Mouse (Mus musculus): ENCODE data around the gene Gm28051. TPM values are rescaled to one million over a fixed set of nuclear protein-coding genes. Genes with fewer than 3 reads are reported as not detected.

Gm28051 gene
- polyA plus RNA-seq, 1 experiment, result not detected

DNA sequence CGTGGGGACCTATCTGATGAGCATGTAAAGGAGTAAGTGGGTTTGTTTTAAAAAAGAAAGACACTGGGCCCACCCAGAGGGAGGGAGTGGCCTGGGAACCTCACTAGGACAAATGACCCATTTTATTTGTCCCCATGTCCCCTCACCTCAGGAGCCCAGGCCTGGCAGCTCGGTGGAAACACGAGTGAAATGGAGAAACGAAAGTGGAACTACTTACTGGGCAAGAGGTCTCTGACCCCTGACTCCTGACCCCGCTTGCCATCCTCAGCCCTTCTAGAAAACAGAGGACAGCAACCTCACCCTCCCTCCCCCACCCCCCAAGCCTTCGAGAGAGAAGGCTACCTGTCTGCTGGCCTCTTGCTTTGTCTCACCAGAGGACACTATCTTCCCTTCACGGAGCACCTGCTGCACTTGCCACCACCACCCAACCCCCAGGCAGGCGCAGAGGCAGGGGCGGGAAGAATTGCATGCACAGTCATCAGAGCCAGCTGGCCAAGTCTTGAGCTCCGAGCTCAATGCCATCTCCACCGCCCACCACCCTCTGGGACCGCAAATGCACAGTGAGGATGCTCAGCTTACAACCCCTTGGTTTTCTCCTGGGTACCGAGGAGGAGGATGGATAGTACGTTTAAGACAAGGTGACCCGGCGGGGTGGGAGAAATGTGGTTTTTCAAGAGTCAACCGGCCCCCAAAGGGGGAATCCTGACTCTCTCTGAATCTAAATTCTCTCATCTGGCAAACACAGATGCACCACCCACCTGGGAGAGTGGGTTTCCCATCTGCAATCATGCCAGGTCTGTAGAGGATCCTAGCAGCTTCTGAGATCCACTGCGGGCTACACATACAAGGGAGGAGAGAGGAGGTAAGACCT, 62.0 kb downstream of the Gm28051 start:
- no peak for TF ChIP-seq GATA1 (IDR thresholded peaks at IDR 0.05; ENCODE audit: borderline replicate concordance, low read length)
- no peak for TF ChIP-seq FLI1 (IDR thresholded peaks at IDR 0.05; ENCODE audit: low read length)
- H3K4me3 ChIP-seq (replicated peaks), result peak overlapping the region; percentile 42
- H3K4me1 ChIP-seq, result peaks cover 79% of the 10 kb centered on the region
- peaks cover 12% of the 10 kb centered on the region for H3K36me3 ChIP-seq (replicated peaks; ENCODE audit: low read length)
- H3K27me3 ChIP-seq (replicated peaks), result no peaks in the 10 kb centered on the region
- H3K9me3 ChIP-seq, result no peaks in the 10 kb centered on the region

DNA sequence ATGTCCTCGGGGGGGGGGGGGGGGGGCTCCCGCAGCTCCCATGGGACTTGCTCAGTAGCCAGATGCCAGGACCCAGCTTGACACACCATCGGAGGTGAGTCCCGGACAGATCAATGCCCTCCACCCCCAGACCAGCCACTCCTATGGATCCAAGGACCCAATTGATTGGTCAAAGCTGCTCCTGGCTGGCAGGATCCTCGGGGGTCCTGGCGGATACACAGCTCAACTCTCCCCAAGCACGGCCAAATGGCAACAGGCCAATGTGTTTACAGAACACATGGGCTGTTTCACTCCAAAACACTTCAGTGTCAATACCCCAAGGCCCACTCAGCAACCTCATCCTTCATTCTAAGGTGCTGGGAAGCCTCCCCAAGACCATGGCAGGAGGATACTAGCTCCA, 65.8 kb downstream of the Gm28051 start:
- no peaks in the 10 kb centered on the region for H3K27me3 ChIP-seq (replicated peaks)
- H3K4me3 ChIP-seq (replicated peaks), result no peak overlapping the region
- peaks cover 62% of the 10 kb centered on the region for H3K4me1 ChIP-seq
- TF ChIP-seq FLI1 (IDR thresholded peaks at IDR 0.05; ENCODE audit: low read length) (no peak), GATA1 (IDR thresholded peaks at IDR 0.05; ENCODE audit: borderline replicate concordance, low read length) (no peak)
- H3K36me3 ChIP-seq (replicated peaks; ENCODE audit: low read length), result peaks cover 18% of the 10 kb centered on the region
- no peaks in the 10 kb centered on the region for H3K9me3 ChIP-seq

GRCm38 (mm10) chr12:102691180-102691579, 66.4 kb downstream of the Gm28051 start:
- Histone ChIP-seq H3K4me3 (replicated peaks) (no peak overlapping the region), H3K4me1 (peaks cover 63% of the 10 kb centered on the region)
- no peak for TF ChIP-seq GATA1 (IDR thresholded peaks at IDR 0.05; ENCODE audit: borderline replicate concordance, low read length)
- no peak for TF ChIP-seq FLI1 (IDR thresholded peaks at IDR 0.05; ENCODE audit: low read length)

GRCm38 (mm10) chr12:102689773-102690563, 67.6 kb downstream of the Gm28051 start:
- H3K9me3 ChIP-seq, result no peaks in the 10 kb centered on the region
- H3K4me1 ChIP-seq, result peaks cover 63% of the 10 kb centered on the region
- H3K27me3 ChIP-seq (replicated peaks), result no peaks in the 10 kb centered on the region
- no peak for TF ChIP-seq GATA1 (IDR thresholded peaks at IDR 0.05; ENCODE audit: borderline replicate concordance, low read length)
- no peak for TF ChIP-seq FLI1 (IDR thresholded peaks at IDR 0.05; ENCODE audit: low read length)
- H3K36me3 ChIP-seq (replicated peaks; ENCODE audit: low read length), result peaks cover 25% of the 10 kb centered on the region
- peak overlapping the region; percentile 79 for H3K4me3 ChIP-seq (replicated peaks)

More at GRCm38 (mm10) chr12:102691180-102691579, 66.4 kb downstream of the Gm28051 start:
- Histone ChIP-seq H3K9me3 (no peaks in the 10 kb centered on the region), H3K36me3 (replicated peaks; ENCODE audit: low read length) (peaks cover 21% of the 10 kb centered on the region), H3K27me3 (replicated peaks) (no peaks in the 10 kb centered on the region)

DNA sequence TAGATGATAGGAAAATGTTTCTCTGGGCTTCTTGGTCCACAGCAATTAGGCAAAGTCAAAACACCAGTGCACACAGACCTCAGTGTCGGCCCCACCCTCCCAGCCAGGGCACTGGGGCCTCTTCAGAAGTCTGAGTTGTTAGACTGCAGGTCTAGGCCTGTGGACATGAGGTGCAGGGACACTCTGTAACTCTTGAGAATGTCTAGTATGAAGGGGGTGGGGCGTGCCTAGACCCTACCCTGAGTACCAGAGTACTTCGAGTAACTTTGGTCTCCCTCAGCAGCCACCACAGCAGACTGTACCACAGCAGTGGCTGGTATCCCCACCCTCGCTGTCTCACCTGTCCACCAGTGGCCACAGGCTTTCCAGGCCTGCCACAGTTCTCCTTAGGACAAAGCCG, 71.2 kb downstream of the Gm28051 start:
- Histone ChIP-seq H3K9me3 (no peaks in the 10 kb centered on the region), H3K4me1 (peaks cover 69% of the 10 kb centered on the region), H3K4me3 (replicated peaks) (no peak overlapping the region), H3K36me3 (replicated peaks; ENCODE audit: low read length) (peaks cover 36% of the 10 kb centered on the region), H3K27me3 (replicated peaks) (no peaks in the 10 kb centered on the region)
- TF ChIP-seq GATA1 (IDR thresholded peaks at IDR 0.05; ENCODE audit: borderline replicate concordance, low read length) (no peak), FLI1 (IDR thresholded peaks at IDR 0.05; ENCODE audit: low read length) (no peak)

DNA sequence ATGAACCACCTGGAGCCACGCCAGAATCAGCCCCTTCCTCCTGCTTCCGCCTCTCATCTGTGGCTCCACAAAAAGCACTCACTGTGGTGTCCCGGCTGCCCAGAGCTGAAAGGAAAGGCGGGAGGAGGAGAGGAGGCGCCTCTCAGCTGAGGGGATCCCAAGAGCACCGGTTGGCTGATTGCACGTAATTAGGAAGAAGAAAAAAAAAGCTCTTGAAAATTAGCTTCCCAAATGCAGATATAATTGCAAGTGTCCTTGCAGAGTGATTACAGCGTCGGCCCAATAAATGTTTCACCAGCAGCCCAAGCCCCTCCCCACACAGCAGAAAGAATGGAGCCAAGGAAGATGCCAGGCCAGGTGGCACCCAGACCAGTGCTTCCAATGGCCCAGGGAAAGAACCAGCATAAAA, 72.0 kb downstream of the Gm28051 start:
- H3K4me3 ChIP-seq (replicated peaks), result no peak overlapping the region
- H3K27me3 ChIP-seq (replicated peaks), result no peaks in the 10 kb centered on the region
- no peaks in the 10 kb centered on the region for H3K9me3 ChIP-seq
- H3K4me1 ChIP-seq, result peaks cover 64% of the 10 kb centered on the region
- peaks cover 39% of the 10 kb centered on the region for H3K36me3 ChIP-seq (replicated peaks; ENCODE audit: low read length)
- TF ChIP-seq FLI1 (IDR thresholded peaks at IDR 0.05; ENCODE audit: low read length) (no peak), GATA1 (IDR thresholded peaks at IDR 0.05; ENCODE audit: borderline replicate concordance, low read length) (no peak)

- H3K9me3 ChIP-seq, result no peaks in the 10 kb centered on the region
- no peak overlapping the region for H3K4me3 ChIP-seq (replicated peaks)
- TF ChIP-seq GATA1 (IDR thresholded peaks at IDR 0.05; ENCODE audit: borderline replicate concordance, low read length) (no peak), FLI1 (IDR thresholded peaks at IDR 0.05; ENCODE audit: low read length) (no peak)
- no peaks in the 10 kb centered on the region for H3K27me3 ChIP-seq (replicated peaks)
- H3K36me3 ChIP-seq (replicated peaks; ENCODE audit: low read length), result peaks cover 39% of the 10 kb centered on the region
- peaks cover 64% of the 10 kb centered on the region for H3K4me1 ChIP-seq
These were observed 72.7 kb downstream of the Gm28051 start for GRCm38 (mm10) chr12:102684720-102685386.

- peaks cover 68% of the 10 kb centered on the region for H3K4me1 ChIP-seq
- peaks cover 39% of the 10 kb centered on the region for H3K36me3 ChIP-seq (replicated peaks; ENCODE audit: low read length)
- H3K27me3 ChIP-seq (replicated peaks), result no peaks in the 10 kb centered on the region
- no peak overlapping the region for H3K4me3 ChIP-seq (replicated peaks)
- TF ChIP-seq FLI1 (IDR thresholded peaks at IDR 0.05; ENCODE audit: low read length), result no peak
- TF ChIP-seq GATA1 (IDR thresholded peaks at IDR 0.05; ENCODE audit: borderline replicate concordance, low read length), result no peak
- no peaks in the 10 kb centered on the region for H3K9me3 ChIP-seq
These were observed 73.6 kb downstream of the Gm28051 start for GRCm38 (mm10) chr12:102683979-102684378.

DNA sequence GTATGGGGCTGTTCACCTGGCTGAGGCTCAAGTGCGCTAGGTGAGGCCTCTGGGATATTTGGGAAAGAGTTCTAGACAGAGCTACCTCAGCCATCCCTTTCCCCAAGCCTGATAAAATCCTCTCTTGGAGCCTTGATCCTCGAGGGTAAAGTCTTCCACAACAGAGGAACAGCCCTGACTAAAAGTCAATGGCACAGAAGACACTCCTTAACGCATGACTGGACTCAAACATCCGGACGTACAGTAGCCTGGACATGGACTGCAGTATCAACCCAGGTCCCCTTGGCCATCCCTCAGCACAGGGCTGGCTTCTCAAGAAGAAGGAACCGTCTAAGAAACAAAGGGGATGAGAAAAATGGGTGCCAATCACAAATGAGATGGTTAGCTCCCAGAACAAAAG, 74.1 kb downstream of the Gm28051 start:
- no peaks in the 10 kb centered on the region for H3K9me3 ChIP-seq

More for the DNA sequence above, 74.1 kb downstream of the Gm28051 start:
- Histone ChIP-seq H3K4me1 (peaks cover 72% of the 10 kb centered on the region), H3K4me3 (replicated peaks) (no peak overlapping the region), H3K27me3 (replicated peaks) (no peaks in the 10 kb centered on the region), H3K36me3 (replicated peaks; ENCODE audit: low read length) (peaks cover 39% of the 10 kb centered on the region)
- TF ChIP-seq FLI1 (IDR thresholded peaks at IDR 0.05; ENCODE audit: low read length) (no peak), GATA1 (IDR thresholded peaks at IDR 0.05; ENCODE audit: borderline replicate concordance, low read length) (no peak)
